In the genomic region with DNA sequence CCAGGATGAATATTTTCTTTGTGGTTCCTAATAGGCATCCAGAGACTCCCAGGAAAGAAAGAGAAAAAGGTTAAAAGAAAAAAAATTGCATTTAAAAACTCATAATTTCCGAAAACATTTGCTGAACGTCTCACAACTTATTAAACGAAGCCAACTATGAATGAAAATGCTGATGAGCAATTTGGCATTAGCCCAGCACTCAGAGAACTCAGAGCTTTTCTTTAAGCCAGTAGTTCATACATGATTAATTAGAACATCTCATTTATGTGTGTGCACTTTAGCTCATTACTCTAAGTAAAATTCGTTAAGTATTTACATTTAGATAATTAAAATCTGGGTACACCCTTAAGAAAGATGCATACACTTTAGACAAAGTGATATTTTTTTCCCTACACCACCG, we compare ENCODE assay signal across 26 mouse cellular contexts.
"Had no signal": no experiment of that assay in that cellular context is flagged by ENCODE, and none has a peak within 500 bp of the region (broad histone marks: within the 10 kb centered on the region; RNA-seq: fewer than 3 reads in every experiment).

No protein-coding gene starts in this region.

- H3K9me3 ChIP-seq: heart, embryonic 13.5 days; heart, embryonic 15.5 days; hindbrain, embryonic 13.5 days; hindbrain, embryonic 15.5 days; kidney, embryonic 15.5 days; limb, embryonic 13.5 days; limb, embryonic 15.5 days; liver, embryonic 12.5 days had no signal

- H3K4me1 ChIP-seq: heart, embryonic 13.5 days; heart, embryonic 15.5 days; hindbrain, embryonic 15.5 days; kidney, embryonic 15.5 days; limb, embryonic 15.5 days; liver, embryonic 12.5 days had no signal

- H3K9ac ChIP-seq: heart, embryonic 13.5 days; heart, embryonic 15.5 days; hindbrain, embryonic 13.5 days; hindbrain, embryonic 15.5 days; kidney, embryonic 15.5 days; limb, embryonic 13.5 days; limb, embryonic 15.5 days; liver, embryonic 12.5 days had no signal

- H3K4me2 ChIP-seq: heart, embryonic 11.5 days; heart, embryonic 13.5 days; heart, embryonic 15.5 days; hindbrain, embryonic 13.5 days; hindbrain, embryonic 15.5 days; kidney, embryonic 15.5 days; limb, embryonic 13.5 days; limb, embryonic 15.5 days; liver, embryonic 12.5 days had no signal

- H3K27ac ChIP-seq: heart, adult 2 months; heart, embryonic 13.5 days; heart, embryonic 15.5 days; hindbrain, embryonic 13.5 days; hindbrain, embryonic 15.5 days; hindbrain, postnatal 0 days; kidney, embryonic 15.5 days; kidney, postnatal 0 days; limb, embryonic 13.5 days; limb, embryonic 15.5 days; liver, embryonic 12.5 days had no signal

- ATAC-seq: hindbrain, postnatal 0 days; intestine, embryonic 16.5 days; liver, embryonic 12.5 days had no signal

- H3K4me3 ChIP-seq: heart, adult 2 months; heart, embryonic 13.5 days; heart, embryonic 15.5 days; hindbrain, embryonic 13.5 days; hindbrain, embryonic 15.5 days; kidney, embryonic 15.5 days; limb, embryonic 13.5 days; limb, embryonic 15.5 days; liver, embryonic 12.5 days had no signal

- DNase-seq: gastrocnemius, postnatal 14 days; gastrocnemius, postnatal 36 days; heart, adult 11 months; heart, adult 2 months; heart, postnatal 14 days; heart, postnatal 36 days; kidney, adult 11 months; kidney, adult 2 months; kidney, adult 9 months; kidney, postnatal 14 days; kidney, postnatal 36 days; layer of hippocampus, adult 9-11 months; layer of hippocampus, postnatal 36 days; left cerebral cortex, postnatal 4 days had no signal

- H3K27me3 ChIP-seq: heart, embryonic 13.5 days; heart, embryonic 15.5 days; hindbrain, embryonic 13.5 days; hindbrain, embryonic 15.5 days; kidney, embryonic 15.5 days; limb, embryonic 13.5 days; limb, embryonic 15.5 days; liver, embryonic 12.5 days had no signal

- H3K36me3 ChIP-seq: heart, embryonic 15.5 days; hindbrain, embryonic 15.5 days; limb, embryonic 13.5 days; limb, embryonic 15.5 days; liver, embryonic 12.5 days had no signal
